Mouse (Mus musculus) thymus, postnatal 25 days (tissue): ENCODE measurements around the gene Col5a1.

ENCODE experiments used
- DNase-seq: peaks from one replicate; pipeline ENCODE4 v3.0.0; 2022

The Col5a1 gene

DNA sequence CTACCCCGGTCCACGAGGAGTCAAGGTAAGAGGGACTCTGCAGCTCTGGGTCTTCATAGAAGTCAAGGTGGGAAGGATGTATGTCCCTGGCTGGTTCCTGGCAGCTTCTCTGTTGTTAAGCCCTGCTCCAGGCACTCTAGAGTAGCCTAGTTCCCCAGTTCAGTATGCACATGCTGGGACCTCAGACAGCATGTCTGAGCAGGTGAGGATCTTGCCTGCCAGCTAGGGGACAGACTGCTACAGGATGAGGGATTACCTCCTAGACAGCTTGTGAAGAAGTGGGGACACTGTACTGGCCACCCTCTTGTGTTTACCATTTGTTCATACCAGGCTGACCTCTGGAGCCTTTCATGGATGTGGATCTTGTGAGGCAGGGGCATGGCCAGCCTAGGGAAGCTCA, 94.8 kb downstream of the Col5a1 start:
- no peak for DNase-seq

DNA sequence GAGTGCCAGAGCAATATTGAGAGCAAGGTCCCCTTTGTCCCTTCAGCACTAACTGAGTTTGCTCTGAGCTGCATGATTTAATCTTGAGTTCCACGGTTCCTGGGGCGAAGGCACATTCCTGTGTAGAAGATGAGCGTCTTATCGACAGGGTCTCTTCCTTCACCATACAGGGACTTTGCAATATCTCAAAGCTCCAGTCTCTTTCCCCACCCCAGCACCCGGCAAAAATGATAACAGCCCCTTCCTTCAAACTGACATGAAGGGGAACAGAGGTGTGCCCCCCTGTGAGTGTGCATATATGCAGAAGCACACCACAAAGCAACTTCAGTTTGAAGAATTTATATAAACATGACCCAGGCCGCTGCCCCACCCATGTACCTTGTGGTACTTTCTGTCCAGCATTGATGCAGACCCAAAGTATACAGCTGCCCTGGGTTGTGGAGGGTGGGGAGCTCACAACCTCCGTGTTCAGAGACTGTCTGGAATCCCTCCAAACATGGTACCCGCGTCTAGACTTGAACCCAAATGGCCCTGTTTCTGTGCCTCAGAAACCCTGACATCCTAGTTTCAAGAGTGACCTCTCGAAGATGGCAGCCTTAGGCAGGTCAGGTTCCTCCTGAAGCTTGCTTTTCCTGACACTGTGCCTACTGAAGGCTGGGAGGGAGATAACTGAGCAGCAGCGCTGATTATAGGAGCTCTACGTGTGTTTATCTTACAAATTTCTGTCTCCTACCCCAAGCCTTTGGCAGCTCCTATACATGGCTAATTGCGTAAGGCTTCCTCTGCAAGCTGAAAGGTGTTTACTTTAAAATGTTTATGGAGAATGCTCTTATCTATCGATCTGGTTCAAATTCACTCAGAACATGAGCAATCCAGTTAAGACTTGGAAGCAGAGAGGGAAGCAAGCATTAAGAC, 95.7 kb downstream of the Col5a1 start:
- no peak for DNase-seq

DNA sequence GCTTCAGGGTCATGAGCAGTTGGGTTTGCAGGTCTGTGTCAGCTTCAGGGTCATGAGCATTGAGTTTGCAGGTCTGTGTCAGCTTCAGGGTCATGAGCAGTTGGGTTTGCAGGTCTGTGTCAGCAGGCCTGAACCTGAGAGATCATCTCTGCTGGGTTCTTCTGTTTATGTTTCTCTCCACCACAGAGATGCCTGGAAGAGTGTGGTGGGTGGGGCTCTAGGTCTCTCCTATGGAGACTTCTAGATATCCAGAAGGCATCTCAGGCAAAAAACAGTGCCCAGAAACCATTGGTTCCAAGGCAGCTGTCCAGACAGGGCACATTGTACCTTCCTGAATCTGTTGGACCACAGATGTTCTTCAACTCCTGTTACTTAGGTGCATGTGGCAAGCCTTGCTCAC, 96.9 kb downstream of the Col5a1 start:
- DNase-seq, result no peak

DNA sequence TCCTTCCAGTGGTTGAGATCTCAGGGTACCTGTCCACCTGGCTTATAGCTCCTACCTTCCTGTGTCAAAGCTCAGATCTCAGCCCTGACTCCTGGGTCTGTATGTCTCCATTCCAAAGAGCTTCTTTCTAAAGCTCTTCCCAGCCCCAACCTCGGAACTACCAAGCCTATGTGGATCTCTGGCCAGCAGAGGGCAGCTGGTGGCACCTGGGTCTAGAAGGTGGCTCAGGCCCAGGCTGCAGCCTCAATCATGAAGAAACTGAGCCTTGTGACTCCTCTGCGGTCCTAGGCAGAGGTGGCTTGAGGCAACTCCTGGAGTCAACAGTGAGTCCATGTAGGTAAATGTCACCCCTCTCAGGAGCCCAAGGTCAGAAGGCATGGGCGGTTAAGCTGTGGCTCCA, 97.7 kb downstream of the Col5a1 start:
- no peak for DNase-seq

DNA sequence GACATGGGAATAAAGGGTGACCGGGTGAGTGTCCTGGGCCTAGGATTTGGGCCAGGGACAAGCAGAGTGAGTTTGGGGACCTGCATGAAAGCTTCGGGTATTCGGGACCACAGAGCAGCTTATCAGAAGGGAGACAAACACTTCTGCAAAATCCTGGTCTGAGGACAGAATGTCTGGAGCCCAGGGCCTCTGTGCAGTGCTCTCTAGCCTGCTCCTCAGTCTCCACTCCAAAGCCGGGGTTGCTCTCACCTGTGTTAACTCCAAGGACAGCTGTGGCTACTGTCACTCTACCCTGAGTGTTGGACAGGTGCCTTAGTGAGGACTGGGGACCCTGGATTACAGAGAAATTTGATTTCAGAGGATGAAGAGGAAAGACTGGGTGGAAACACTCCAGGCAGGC, 100.5 kb downstream of the Col5a1 start:
- no peak for DNase-seq

DNA sequence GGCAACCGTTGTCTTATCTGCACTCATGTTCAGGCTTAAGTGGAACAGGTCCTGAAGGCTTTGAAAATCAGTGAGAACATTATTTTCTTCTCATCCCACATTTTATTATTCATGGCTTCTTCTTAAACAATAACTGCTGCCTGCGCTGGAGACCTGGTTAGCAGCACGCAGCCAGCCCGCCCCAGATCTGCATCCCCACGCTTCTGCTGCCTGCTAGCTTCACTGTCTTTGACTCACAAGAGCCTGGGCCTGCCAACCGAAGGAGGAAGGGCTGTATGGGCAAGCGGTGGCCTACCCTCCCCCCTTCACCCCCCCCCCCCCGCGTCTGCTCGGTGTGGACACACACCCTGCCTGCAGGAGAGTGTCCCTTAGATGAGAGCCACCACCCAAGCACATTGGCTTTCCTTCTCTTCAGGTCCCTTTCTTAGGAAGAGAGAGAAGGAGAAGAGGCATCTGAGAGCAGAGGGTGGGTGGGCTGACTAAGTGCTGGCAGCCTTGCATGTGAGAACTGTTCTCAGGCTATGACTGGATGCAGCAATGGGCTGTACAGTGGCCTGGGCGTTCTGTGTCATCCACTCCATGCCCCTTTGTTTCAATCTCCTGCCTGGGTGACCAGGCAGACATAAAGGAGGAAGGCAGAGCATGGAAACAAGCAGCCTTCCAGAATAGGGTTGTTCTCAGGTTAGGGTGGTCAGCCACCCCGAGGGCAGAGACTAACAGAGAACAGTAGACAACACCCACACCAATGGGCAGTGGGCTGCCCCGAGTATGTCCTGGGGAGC, 104.4 kb downstream of the Col5a1 start:
- DNase-seq, result no peak

DNA sequence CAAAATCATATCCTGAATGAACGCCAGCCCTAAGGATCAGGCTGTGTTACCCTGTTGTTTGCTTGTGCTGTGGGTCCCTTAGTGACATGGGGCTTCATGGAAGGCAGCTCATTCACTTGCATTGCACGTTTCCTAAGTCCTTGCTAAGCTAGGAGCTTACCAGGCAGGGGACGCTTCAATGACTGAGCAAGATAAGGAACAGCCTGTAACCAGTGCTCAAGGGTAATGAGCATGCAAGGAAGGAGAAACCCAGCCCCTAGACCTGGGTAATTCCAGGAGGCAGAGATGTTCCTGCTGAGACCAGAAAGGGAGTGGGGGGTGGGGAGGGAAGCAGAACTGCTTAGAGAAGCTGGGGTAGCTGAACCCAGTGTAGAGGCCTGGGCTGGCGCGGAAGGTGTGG, 107.2 kb downstream of the Col5a1 start:
- no peak for DNase-seq

DNA sequence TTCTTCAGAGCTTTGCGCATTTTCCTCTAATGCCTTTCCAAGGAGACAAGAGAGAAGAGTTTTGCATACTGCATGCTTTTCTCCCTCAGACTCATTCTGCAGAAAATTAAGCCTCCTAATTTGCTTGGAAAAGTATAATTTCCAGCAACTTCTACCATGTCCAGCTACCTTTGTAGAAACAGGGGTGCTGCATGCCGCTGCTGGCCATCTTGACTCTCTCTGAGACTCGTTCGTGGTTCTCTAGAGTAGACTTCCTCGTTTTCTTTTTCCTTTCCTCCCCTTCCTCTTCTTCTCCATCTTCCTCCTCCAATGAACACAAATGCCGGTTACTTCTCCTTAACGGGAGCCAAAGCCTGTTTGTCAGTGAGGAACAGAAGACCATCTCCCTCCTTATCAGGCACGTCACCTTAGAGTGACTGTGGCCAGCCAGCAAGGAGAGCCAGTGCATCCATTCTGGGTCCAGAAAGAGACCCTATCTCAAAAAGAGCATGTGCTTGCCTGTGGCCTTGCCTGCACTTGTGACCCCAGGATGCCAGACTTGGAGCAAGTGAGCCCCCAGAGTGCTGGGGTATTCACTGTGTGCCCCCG, 113.9 kb downstream of the Col5a1 start:
- no peak for DNase-seq

DNA sequence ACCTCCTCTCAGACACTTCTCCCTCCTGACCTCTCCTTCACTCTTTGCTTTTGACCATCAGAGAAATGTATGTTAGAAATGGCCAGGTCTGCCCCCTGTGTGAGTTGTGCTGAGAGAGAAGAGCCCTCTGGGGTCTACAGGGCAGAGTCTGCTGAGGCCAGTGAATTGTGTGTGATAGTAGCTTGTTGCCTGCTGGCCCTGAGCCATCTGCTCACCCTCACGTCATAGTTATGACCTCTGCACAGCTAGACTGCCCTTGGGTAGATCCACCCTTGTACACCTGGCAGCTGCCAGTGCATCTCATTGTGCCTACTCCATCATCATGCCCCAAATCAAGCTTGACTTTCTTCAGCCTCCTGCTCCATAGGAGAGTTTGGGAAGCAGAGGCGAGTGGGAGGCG, 114.4 kb downstream of the Col5a1 start:
- no peak for DNase-seq

DNA sequence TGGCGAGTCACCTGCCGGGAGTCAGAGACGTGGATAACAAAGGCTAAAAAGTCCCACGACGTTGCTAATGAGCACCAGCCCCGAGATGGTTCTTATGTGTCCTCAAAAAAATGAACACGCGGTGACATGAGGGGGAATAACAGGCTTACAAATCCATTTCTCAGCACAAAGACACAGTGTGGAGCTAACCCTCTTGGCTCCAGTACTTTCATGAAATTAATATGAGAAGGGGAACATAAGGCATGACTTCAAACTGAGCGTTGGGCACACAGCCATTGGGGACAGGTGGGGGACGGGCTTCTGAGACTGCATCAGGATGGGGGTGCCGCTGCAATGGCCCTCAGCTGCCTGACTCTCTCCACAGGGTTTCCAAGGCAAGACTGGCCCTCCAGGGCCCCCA, 115.0 kb downstream of the Col5a1 start:
- no peak for DNase-seq

DNA sequence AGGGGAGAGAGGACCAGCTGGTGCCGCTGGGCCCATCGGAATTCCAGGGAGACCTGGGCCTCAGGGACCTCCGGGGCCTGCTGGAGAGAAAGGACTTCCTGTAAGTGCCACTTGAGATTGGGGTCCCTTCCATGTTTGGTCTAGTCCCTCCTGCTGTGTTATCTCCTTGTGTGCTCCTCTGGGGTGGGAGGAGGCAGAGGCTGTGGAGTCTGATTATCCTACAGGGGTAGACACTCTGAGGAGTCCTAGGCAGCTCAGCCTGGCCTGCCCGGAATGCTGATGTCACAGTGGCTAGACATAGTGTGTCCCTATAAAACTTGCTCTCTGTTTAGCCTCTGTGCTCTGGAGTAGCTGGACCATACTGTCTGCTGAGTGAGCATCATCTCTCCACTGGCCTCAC, 119.0 kb downstream of the Col5a1 start:
- no peak for DNase-seq

DNA sequence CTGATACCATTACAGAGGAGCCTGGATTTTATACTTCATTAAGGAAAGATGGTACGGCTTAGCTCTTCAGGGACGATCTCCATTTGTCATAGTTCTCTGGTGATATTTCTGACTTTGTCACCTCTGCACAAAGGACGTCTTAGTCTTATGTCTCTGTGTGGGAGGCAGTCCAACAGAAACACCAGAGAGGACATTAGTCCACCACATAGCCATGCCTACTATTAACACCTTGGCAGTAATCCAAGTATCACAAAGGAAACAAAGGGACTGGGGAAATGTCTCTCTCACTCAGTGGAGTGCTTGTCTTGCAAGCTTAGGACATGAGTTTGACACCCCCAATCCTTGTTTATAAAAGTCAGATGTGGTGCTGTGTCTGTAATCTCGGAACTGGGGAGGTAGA, 122.0 kb downstream of the Col5a1 start:
- no peak for DNase-seq

DNA sequence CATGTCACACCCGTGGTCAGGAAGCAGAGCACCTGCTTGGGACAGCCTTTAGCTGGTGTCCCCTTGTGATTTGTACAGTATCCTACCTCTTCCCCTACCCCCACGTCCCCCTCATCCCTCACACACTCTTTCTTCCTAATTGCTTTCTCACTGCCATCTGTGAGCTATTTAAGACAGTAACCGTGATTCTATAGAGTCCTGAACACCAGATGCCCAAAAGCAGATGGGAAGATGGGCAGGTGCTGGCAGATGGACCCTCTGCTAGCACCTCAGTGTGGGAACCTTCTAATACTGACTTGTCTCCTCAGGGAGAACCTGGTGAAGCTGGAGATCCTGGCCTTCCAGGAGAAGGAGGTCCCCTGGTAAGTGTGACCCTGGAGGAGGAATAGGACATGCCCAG, 126.1 kb downstream of the Col5a1 start:
- no peak for DNase-seq

DNA sequence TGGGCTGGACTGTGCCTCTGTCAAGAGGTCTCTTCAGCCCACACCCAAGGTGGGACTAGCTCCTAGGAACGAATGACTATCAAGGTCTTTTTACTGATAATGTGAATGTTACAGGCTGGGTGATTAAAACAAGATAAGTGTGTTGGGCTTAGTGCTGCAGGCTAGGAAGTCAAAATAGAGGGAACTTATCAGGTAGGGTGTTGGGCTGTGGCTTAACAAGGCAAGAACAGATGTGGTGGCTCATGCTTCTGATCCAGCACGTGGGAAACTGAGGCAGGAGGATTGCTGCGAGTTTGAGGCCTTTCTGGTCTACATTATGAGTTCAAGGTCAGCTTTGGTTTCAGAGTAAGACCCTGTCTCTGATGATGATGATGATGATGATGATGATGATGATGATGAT, 128.6 kb downstream of the Col5a1 start:
- DNase-seq, result no peak

DNA sequence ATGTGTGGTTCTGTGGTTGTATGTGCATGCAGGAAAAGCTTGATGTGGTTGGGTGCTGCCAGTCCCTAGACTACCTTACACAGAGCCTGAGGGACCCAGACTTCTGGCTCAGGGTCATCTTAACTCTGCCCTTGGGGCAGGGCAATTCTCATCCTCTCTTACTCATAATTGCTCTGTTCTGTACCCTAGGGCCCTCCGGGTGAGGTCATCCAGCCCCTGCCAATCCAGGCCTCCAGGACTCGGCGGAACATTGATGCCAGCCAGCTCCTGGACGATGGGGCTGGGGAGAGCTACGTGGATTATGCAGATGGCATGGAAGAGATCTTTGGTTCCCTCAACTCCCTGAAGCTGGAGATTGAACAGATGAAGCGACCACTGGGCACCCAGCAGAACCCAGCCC, 138.2 kb downstream of the Col5a1 start:
- DNase-seq, result no peak

DNA sequence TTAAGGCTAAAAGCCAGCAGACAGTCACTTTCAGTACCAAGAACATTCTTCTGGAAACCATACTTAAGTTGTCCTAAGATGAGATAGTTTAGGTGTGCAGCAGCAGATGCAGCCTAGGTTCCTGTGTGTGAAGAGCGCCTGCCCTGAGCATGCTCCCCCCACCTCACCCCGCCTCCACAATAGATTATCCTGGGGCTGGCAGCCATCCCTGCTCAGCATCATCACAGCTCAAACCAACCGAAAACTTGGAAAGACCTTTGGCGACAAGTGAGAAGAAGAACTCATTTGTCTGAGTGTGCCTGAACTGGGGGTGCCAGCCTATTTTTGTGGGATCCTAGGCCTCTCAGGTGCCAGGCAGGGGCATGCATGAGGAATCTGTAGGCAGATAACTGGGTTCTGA, 139.6 kb downstream of the Col5a1 start:
- no peak for DNase-seq

DNA sequence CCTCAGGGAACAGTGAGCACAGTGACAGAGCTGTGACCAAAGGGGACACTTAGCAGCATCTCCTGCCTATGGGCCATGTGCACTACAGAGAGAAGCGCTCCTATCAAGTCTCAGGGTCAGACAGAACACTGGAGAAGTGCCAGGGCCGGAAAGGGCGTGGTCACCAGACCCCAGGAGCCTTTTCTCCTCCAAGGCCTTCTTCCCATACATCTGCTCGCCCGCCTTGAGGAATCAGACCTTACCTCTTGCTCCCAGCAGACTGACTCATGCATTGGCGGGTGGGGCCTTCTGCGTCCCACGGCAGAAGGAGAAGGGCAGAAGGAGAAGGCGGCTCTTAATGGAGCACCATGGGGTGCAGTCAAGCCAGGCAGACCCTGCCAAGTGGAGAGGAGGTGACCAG, 145.6 kb downstream of the Col5a1 start:
- no peak for DNase-seq

DNA sequence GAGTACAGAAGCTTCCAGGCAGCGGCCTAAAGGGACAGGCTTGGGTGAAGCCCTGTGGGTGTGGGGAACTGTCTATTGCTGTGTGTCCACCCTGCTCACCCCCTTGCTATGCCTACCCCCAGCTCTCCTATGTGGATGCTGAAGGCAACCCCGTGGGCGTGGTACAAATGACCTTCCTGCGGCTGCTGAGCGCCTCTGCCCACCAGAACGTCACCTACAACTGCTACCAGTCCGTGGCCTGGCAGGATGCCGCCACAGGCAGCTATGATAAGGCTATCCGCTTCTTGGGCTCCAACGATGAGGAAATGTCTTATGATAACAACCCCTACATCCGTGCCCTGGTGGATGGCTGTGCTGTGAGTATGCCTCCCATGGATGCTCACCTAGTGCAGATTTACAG, 146.2 kb downstream of the Col5a1 start:
- DNase-seq, result no peak

DNA sequence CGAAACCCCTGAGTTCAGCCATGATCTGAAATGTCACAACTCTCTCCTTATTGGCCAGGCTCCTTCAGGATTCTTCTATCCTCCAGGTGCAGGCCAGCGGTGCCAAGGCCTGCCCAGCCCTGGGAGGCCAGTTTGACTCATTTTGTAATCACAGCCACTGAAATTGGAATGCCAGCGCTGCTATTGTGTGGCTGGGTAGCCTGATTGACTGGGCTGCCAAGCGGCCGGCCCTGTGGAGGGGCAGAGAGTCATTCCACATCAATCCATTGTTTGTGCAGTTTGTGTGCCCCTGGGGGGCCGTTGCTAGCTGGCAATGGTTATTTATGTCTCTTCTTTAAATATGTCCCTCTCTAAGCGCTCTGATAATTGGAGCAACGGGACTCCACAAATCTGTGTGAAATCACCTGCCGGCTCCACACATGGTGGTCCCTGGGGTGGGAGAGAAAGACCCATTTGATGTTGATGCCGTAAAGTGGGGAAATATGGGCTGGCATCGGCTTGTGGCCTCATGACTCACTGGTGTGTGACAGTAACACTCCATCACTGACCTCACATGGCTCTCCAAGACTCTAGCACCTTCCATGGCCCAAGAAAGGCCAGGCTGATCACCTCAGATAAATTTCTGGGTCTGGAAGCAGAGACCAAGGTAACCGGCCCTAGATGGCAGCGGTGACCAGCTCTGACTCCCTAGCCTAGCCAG, 147.9 kb downstream of the Col5a1 start:
- no peak for DNase-seq

DNA sequence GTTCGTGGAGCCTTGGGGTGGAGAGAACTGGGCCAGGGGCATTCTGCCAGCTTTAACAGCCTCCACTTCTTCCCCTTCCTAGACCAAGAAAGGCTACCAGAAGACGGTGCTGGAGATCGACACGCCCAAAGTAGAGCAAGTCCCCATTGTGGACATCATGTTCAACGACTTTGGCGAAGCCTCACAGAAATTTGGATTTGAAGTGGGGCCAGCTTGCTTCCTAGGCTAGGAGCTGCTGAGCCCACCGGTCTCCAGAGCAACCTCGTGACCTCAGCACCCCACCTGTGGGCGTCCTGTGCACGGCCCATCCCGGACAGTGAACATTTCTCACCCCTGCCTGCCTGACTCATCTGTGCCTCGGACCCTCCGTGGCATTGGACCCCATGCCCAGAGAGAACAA, 150.6 kb downstream of the Col5a1 start:
- no peak for DNase-seq

DNA sequence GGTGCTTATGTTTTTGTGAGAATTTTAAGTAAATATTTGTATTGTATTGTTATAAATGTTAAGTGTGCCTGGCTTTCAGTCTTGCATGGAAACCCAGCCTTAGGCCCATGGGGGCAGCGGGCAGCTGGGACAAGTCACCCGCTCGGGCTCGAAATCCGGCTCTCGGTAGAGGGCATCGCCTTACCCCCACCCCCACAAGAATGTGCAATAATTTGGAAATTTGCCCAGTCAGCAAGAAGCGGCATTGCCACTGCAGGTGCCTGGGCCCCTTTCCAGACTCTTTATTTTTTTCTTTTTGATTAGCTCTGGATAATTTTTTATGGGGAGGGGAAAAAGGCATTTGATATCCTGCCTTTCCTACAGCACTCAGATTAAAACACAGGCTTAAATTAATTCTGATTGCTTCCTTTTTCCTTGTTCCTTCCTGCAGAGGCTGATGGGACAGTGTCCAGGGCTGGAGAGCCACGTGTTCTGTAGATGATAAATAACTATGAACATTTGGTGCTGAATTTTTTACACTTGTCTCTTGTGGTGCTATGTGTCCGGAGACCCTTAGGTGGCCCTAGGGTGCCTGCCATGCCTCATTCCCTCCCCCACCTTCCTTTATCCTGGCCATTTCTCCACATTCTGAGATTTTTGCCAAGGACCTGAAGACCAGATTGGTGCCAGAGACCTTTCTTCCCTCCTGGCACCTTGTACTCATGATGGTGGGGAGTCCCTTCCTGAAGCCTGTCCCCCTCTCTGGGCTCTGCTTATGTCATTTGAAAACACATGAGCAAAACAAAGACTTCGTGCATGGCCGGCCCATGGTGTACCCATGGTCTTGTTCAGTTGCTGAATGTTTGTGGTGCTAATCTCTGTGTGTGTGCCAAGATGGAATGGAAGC, 151.5 kb downstream of the Col5a1 start:
- no peak for DNase-seq

DNA sequence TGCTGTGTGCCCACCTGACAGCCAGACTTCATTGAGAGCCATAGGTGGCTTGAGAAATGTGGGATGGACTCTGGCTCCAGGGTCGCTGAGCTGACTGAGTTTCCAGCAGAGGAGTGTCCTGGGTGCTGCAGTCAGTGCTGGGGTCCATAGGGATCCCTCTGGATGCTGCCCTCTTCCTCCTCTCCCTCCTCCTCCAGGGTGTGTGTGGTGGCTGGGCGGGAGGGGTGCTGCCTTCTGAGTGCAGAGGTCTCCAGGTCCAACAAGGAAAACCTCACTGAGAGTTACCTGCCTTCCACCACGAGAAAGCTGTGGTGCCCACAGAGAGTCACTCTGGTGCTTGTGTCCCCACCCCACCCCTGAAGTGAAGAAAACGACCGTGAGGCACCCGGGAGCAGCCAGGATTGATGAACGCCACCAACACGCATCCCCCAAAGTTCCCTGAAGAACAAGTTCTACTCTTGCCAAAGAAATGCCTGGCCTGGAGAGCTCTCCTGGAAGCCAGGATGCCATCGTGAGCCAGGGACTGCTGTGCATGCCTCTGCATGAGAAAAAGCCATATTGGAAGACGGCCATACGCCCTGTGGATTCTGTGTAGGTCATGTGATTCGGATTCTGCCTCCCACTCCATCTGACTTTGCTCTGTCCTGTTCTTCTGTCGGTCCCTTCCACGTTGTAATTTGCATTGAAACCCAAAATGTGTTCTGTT, 152.3 kb downstream of the Col5a1 start:
- DNase-seq, result no peak
